Mouse (Mus musculus): Measurements from ENCODE around the gene Prdx5.

Prdx5 gene

GRCm38 (mm10) chr19:6892512-6892911 lies 17.4 kb downstream of the Prdx5 start:
- no peak for DNase-seq (ENCODE audit: low read depth, low spot score)

- no peak for DNase-seq (ENCODE audit: low read depth, low spot score)
These were observed 31.9 kb downstream of the Prdx5 start for GRCm38 (mm10) chr19:6877965-6878364.

GRCm38 (mm10) chr19:6876799-6877198 lies 33.1 kb downstream of the Prdx5 start:
- DNase-seq (ENCODE audit: low read depth, low spot score) = no peak

DNA sequence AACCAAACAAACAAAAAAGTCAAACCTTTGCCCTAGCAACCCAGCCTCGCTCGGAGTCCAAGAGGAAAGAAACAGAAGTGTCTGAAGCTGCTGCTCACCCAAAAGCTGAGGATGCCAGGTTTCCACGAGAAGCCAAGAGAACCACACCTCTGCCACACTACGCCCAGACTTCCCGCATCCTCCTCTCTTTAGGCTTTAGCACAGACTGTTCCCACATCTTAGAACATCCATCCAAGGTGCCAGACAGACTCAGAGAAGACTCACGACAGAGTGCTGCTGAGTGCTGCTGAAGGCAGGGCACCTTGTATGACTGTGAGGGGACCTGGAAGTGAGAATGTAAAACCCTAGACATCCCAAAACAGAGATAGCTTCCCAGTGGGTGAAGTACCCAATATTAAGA lies 34.1 kb downstream of the Prdx5 start:
- no peak for DNase-seq (ENCODE audit: low read depth, low spot score)

GRCm38 (mm10) chr19:6874257-6874656 lies 35.6 kb downstream of the Prdx5 start:
- no peak for DNase-seq (ENCODE audit: low read depth, low spot score)

DNA sequence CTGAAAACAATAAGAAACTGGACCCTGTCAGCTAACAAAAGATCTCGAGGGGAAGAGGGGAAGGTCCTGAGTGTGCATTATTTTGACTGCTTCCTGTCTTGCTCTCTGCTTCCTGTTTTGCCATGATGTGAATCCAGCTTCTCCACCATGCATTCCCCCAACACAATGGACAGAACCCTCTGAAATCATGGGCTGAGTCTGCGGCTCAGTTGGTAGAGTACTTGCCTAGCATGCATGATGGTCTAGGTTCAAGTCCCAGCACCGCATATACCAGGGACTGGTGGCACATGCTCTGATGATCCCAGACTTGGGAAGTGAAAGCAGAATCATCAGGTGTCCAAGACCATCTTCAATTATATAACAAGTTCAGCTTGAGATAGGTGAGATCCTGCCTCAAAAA lies 37.2 kb downstream of the Prdx5 start:
- DNase-seq (ENCODE audit: low read depth, low spot score) = no peak

DNA sequence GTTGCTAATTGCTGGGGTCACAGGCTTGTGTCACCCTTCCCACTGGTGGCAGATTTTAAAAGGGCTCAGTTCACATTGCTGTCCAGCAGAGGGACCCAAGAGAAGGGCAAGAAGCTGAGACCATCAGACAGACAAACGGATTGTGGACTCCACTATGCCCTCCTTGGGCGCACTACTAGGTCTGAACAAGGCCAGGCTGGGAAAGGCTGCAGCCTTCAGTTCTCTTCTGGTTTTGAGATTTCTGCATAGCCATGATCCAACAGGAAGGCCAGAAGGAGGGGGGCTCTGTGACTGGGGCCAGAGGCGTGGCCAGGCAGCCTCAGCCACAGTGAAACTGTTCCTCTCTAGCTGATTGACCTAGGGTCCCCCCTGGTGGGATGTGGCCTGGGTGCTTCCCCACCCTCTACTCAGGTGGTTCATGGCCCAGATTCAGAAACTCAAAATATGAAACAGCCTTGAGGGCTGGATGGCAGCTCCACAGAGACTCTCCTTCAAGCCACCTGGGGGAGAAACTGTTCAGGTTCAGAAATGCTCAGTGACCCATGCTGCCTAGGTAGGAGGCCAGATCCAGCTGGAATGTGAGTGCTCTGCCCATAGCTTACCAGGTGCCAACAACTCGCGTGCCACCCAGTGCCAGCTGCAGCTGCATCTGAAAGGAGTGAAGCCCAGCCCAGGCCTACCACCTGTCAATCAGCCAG lies 38.2 kb downstream of the Prdx5 start:
- DNase-seq (ENCODE audit: low read depth, low spot score) = no peak

DNA sequence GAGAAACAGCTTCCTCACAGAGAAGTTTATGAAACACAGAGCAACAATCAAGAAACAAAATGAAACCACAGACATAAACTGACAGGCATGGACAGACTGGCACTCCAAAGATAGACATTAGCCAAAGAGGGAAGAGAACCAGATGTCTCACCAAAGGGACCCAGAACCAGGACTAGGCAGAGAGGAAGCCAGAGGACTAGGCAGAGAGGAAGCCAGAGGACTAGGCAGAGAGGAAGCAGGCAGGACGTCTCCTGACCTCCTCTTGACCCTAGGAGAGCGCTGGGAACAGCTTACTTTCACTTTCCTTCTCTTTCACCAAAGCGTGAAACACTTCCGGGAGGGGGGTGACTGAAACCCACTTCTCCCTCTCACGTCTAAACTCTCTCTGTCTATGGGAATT lies 40.6 kb downstream of the Prdx5 start:
- DNase-seq (ENCODE audit: low read depth, low spot score) = no peak

DNA sequence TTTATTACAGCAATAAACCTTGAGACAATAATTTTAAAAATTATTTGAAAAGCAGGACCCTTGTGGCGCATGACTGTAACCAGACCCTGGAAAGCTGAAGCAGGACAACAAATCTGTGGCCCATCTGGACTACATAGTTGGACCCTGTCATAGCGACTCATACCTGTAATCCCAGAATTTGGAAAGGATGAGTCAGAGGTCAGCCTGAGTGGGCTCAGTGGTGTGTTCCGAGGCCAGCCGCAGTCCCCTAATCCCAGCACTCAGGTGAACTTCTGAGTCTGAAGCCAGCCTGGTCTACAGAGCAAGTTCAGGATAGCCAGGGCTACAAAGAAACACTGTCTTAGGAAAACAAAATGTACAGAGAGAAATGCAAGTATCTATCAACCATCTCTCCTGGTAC lies 48.5 kb downstream of the Prdx5 start:
- DNase-seq (ENCODE audit: low read depth, low spot score) = no peak

DNA sequence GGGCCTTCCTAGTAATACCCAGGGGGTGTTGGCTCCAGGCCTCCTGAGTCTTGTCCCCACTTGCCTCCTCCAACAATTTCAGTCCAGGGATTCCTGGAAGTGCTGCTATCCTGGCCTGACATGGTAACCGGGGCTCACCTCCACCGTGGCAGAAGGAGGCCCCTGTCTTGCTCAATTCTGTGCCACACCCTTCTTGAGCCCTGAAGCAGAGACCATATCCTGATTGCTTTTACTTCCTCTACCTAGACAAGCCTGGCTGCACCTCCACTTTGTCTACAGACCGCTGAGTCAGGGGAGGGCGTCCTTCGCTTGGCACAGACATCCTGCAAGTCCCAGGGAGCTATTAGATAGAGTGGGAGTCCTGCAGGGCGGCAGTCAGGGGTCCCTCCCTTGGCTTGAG lies 49.2 kb downstream of the Prdx5 start:
- no peak for DNase-seq (ENCODE audit: low read depth, low spot score)

DNA sequence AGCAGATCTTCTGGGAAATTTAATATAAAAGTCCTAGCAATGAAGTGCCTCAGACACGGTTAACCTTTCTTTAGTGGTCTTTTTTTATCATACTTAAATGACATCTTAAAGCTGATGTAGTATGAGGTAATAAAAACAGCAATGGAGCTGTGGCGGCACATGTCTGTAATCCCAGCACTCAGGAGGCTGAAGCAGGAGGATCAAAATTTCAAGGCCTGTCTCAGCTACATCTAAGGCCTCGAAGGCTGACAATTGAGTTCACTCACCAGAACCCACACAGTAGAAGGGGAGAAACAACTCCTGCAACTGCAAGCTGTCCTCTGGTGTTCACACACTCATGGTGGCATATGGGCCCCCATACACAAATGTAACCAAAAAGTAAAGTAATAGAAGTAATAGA lies 49.9 kb downstream of the Prdx5 start:
- DNase-seq (ENCODE audit: low read depth, low spot score) = no peak

DNA sequence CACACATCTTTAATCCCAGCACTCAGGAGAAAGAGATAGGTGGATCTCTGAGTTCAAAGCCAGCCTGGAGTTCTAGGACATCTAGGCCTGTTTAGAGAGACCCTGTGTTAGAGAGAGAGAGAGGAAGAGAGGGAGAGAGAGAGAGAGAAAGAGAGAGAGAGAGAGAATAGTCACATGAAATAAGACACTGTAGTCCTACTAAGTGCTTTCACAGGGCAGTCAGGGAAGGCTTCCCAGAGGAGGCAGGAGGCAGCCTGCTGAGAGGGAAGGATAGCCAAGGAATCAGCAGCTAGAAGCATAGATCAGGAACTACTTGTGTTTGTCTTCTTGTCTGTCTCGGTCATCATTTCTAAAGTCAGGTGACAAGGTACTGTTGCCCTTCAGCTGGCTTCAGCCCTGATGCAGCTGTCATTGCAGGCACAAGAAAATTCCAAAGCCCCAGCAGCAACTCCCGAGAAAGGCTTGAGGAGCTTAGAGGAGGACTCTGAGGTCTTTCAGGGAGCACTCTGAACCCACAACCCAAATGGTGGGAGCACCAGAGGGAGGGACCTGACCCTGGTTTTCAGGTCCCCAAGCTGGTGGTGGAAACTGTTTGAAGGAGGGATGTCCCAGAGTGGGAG lies 50.8 kb downstream of the Prdx5 start:
- DNase-seq (ENCODE audit: low read depth, low spot score) = no peak

- DNase-seq (ENCODE audit: low read depth, low spot score) = no peak
These were observed 51.9 kb downstream of the Prdx5 start, which contains the start of gene Ccdc88b for GRCm38 (mm10) chr19:6858031-6858430. Gene Ccdc88b, minus strand, starts transcription at chr19:6858211.

DNA sequence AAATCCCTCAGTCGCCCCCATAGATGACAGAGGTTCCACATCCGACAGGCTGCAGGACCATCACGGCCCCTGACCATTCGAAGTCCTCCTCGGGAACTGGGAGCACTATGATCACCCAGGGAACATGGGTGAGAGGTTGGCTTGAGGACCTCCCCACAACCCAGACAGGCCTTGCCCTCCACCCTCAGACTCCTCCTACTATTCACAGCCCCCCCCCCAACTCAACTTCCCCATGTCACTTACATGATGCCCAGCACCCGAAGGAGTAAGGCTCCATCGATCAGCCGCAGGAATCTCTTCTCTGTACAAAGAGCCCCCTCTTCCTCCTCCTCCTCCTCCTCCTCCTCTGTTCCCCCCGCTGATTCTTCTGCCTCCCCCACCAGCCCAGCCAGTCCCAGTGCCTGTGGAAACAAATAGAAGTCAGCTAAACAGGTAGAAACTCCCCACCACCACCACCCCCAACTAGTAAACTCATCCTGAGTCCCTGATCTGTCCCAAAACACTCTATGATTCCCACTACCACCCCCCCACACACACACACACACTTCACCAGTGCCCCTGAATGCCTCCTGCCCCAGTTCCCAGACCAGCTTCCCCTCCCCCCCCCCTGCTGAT lies 52.4 kb downstream of the Prdx5 start:
- no peak for DNase-seq (ENCODE audit: low read depth, low spot score)

DNA sequence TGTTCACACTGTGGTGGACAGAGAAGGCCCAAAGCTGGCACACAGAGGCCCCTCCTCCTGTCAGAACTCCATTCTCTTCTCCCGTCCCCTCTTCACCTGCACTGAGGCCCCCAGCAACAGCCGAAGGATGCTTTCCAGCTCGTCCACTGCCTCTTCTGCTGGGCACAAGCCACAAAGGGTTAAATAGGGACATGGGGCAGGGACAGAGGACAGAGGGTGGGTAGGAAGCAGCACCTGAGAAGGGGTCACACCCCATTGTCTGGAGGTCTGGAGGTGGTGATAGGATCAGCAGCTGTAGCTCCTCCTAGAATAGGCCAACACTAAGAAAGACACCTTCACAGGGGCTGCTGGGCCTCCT lies 52.9 kb downstream of the Prdx5 start:
- DNase-seq (ENCODE audit: low read depth, low spot score) = no peak
